Mouse (Mus musculus) erythroblast, embryonic 14.5 days (primary cell): ENCODE measurements around the gene Phyhipl. TPM values are rescaled to one million over a fixed set of nuclear protein-coding genes. Genes with fewer than 3 reads are reported as not detected.

Experiments used
- H3K27me3 ChIP-seq: 2 replicates; pipeline ENCODE4 v1.6.1; 2012; ENCODE audit warnings: inconsistent platforms; ENCODE audit not compliant: control insufficient read depth
- H3K36me3 ChIP-seq: 2 replicates; pipeline ENCODE4 v1.6.1; 2012; ENCODE audit warnings: mild to moderate bottlenecking, inconsistent platforms; ENCODE audit not compliant: control insufficient read depth
- H3K4me1 ChIP-seq: 2 replicates; pipeline ENCODE4 v1.6.1; 2012; ENCODE audit warnings: inconsistent platforms; ENCODE audit not compliant: control insufficient read depth
- H3K4me3 ChIP-seq: replicated peaks from 2 replicates; pipeline ENCODE3; 2012; ENCODE audit warnings: moderate library complexity, mild to moderate bottlenecking, inconsistent platforms
- H3K9me3 ChIP-seq: 2 replicates; pipeline ENCODE4 v1.6.1; 2012; ENCODE audit warnings: low read length, inconsistent platforms, mixed read lengths; ENCODE audit not compliant: control insufficient read depth
- GATA1 ChIP-seq: IDR thresholded peaks from 2 replicates; pipeline ENCODE4 v1.6.1; 2012; ENCODE audit warnings: low read length, inconsistent platforms, mixed read lengths
- TAL1 ChIP-seq: IDR thresholded peaks from 3 replicates; pipeline ENCODE4 v1.6.1; 2012; ENCODE audit warnings: low read length, inconsistent platforms, mixed read lengths
- polyA plus RNA-seq: library from polyadenylated mRNA; stranded (reverse); fragments of >175 nt; gene quantifications from 2 replicates; pipeline ENCODE4 v1.2.3, GENCODE M21; 2012

Gene Phyhipl
- not detected in 2 replicates for polyA plus RNA-seq

GRCm38 (mm10) chr10:70655828-70656227 is at the start of gene Phyhipl:
Gene Phyhipl, minus strand, starts transcription at chr10:70655965.
- Histone ChIP-seq H3K4me3 (no peak within 1 kb of the TSS), H3K4me1 (no peaks in the 10 kb centered on the region), H3K9me3 (peaks cover 29% of the 10 kb centered on the region), H3K27me3 (no peaks in the 10 kb centered on the region), H3K36me3 (no peaks in the 10 kb centered on the region)
- TF ChIP-seq GATA1 (no peak), TAL1 (no peak)

- TF ChIP-seq GATA1 = no peak
- no peak for TF ChIP-seq TAL1
- Histone ChIP-seq H3K4me3 (no peak overlapping the region), H3K36me3 (no peaks in the 10 kb centered on the region), H3K4me1 (no peaks in the 10 kb centered on the region), H3K9me3 (peaks cover 57% of the 10 kb centered on the region), H3K27me3 (no peaks in the 10 kb centered on the region)
Measured at GRCm38 (mm10) chr10:70703211-70703610, 47.4 kb upstream of the Phyhipl start.

- Histone ChIP-seq H3K9me3 (peaks cover 70% of the 10 kb centered on the region), H3K4me1 (no peaks in the 10 kb centered on the region), H3K36me3 (no peaks in the 10 kb centered on the region), H3K4me3 (no peak overlapping the region), H3K27me3 (no peaks in the 10 kb centered on the region)
- TF ChIP-seq GATA1 = no peak
- no peak for TF ChIP-seq TAL1
Measured at GRCm38 (mm10) chr10:70699581-70699980, 43.8 kb upstream of the Phyhipl start.

GRCm38 (mm10) chr10:70698014-70698413 is 42.2 kb upstream of the Phyhipl start:
- Histone ChIP-seq H3K9me3 (peaks cover 61% of the 10 kb centered on the region), H3K36me3 (no peaks in the 10 kb centered on the region), H3K27me3 (no peaks in the 10 kb centered on the region), H3K4me3 (no peak overlapping the region), H3K4me1 (no peaks in the 10 kb centered on the region)
- TF ChIP-seq TAL1 (no peak), GATA1 (no peak)

GRCm38 (mm10) chr10:70696748-70697585 is 41.2 kb upstream of the Phyhipl start:
- Histone ChIP-seq H3K27me3 (no peaks in the 10 kb centered on the region), H3K36me3 (no peaks in the 10 kb centered on the region), H3K9me3 (peaks cover 63% of the 10 kb centered on the region), H3K4me3 (no peak overlapping the region), H3K4me1 (no peaks in the 10 kb centered on the region)
- TF ChIP-seq TAL1 = no peak
- TF ChIP-seq GATA1 = no peak

- no peaks in the 10 kb centered on the region for H3K27me3 ChIP-seq
- TF ChIP-seq GATA1 = no peak
- TF ChIP-seq TAL1 = no peak
- no peak overlapping the region for H3K4me3 ChIP-seq
- H3K36me3 ChIP-seq = no peaks in the 10 kb centered on the region
- H3K4me1 ChIP-seq = no peaks in the 10 kb centered on the region
- peaks cover 40% of the 10 kb centered on the region for H3K9me3 ChIP-seq
Measured at GRCm38 (mm10) chr10:70689346-70689745, 33.6 kb upstream of the Phyhipl start.

GRCm38 (mm10) chr10:70688881-70689280 is 33.1 kb upstream of the Phyhipl start:
- H3K36me3 ChIP-seq = no peaks in the 10 kb centered on the region
- H3K9me3 ChIP-seq = peaks cover 39% of the 10 kb centered on the region
- H3K4me1 ChIP-seq = no peaks in the 10 kb centered on the region
- TF ChIP-seq GATA1 (no peak), TAL1 (no peak)
- no peak overlapping the region for H3K4me3 ChIP-seq
- H3K27me3 ChIP-seq = no peaks in the 10 kb centered on the region

GRCm38 (mm10) chr10:70686941-70687703 is 31.4 kb upstream of the Phyhipl start:
- Histone ChIP-seq H3K4me3 (no peak overlapping the region), H3K27me3 (no peaks in the 10 kb centered on the region), H3K4me1 (no peaks in the 10 kb centered on the region), H3K36me3 (no peaks in the 10 kb centered on the region), H3K9me3 (peaks cover 51% of the 10 kb centered on the region)
- TF ChIP-seq TAL1 (no peak), GATA1 (no peak)

- TF ChIP-seq TAL1 (no peak), GATA1 (no peak)
- Histone ChIP-seq H3K4me3 (no peak overlapping the region), H3K36me3 (no peaks in the 10 kb centered on the region), H3K27me3 (no peaks in the 10 kb centered on the region), H3K9me3 (peaks cover 51% of the 10 kb centered on the region), H3K4me1 (no peaks in the 10 kb centered on the region)
Measured at GRCm38 (mm10) chr10:70686505-70686904, 30.7 kb upstream of the Phyhipl start.
